Mouse (Mus musculus) C2C12 (cell line): ENCODE results near the gene Bcar3.

Experiments
- CEBPB ChIP-seq: IDR thresholded peaks from one replicate; pipeline ENCODE4 v1.6.1; 2011; ENCODE audit warnings: low read depth, mild to moderate bottlenecking, control low read depth, moderate library complexity
- CTCF ChIP-seq: IDR thresholded peaks from one replicate; pipeline ENCODE4 v1.5.1; 2011; ENCODE audit not compliant: control insufficient read depth, insufficient read depth, insufficient read length
- MYOD1 ChIP-seq: IDR thresholded peaks from one replicate; pipeline ENCODE4 v1.6.1; 2011; ENCODE audit warnings: low read depth; ENCODE audit not compliant: control insufficient read depth, insufficient read length
- USF1 ChIP-seq: IDR thresholded peaks from one replicate; pipeline ENCODE4 v1.6.1; 2011; ENCODE audit warnings: low read depth, mild to moderate bottlenecking, control low read depth, moderate library complexity

- no peak for TF ChIP-seq CTCF
- no peak for TF ChIP-seq MYOD1
- TF ChIP-seq CEBPB, result no peak
- no peak for TF ChIP-seq USF1
These were observed 198.1 kb downstream of the Bcar3 start for GRCm38 (mm10) chr3:122492006-122492405.
